Mouse (Mus musculus): Measurements from ENCODE around the gene Tapbpl. TPM values are rescaled to one million over a fixed set of nuclear protein-coding genes. Genes with fewer than 3 reads are reported as not detected.

Gene Tapbpl
- total RNA-seq, 2 experiments from 2014 or later: 9.3 to 11.5 TPM

- DNase-seq: no peak
Observed at GRCm38 (mm10) chr6:125197166-125197565, 34.5 kb downstream of the Tapbpl start.

- DNase-seq: no peak
Observed at GRCm38 (mm10) chr6:125196301-125196700, 35.4 kb downstream of the Tapbpl start.

- DNase-seq: no peak
Observed at GRCm38 (mm10) chr6:125195541-125196075, 36.1 kb downstream of the Tapbpl start.

GRCm38 (mm10) chr6:125193390-125193789, 38.3 kb downstream of the Tapbpl start:
- no peak for DNase-seq

GRCm38 (mm10) chr6:125192841-125193240, 38.8 kb downstream of the Tapbpl start:
- DNase-seq: no peak

GRCm38 (mm10) chr6:125192016-125192714, 39.5 kb downstream of the Tapbpl start:
- peak; percentile 93 to 96 for DNase-seq

- peak; percentile 97 to 99 for DNase-seq
Observed at GRCm38 (mm10) chr6:125191332-125192015, 40.2 kb downstream of the Tapbpl start, which contains the start of the genes Ncapd2 and Mrpl51. TSS of gene Ncapd2 (minus strand) at chr6:125191701. TSS of gene Mrpl51 (plus strand) at chr6:125191801.

- DNase-seq: no peak
Observed at GRCm38 (mm10) chr6:125190816-125191215, 40.8 kb downstream of the Tapbpl start.

GRCm38 (mm10) chr6:125186203-125186602, 45.5 kb downstream of the Tapbpl start:
- DNase-seq: no peak

- no peak for DNase-seq
Observed at GRCm38 (mm10) chr6:125182133-125182532, 49.5 kb downstream of the Tapbpl start.

GRCm38 (mm10) chr6:125179601-125180000, 52.1 kb downstream of the Tapbpl start:
- DNase-seq: peak; percentile 71 to 78

GRCm38 (mm10) chr6:125175469-125175868, 56.2 kb downstream of the Tapbpl start:
- DNase-seq: no peak

Small RNAs within 50 kb of the gene (microRNA-seq; reads per million reads assigned to microRNA genes)
- gene Mir3098: 1.7 reads per million
- gene Mir8113: not detected

Other genes with a start within 250 kb of the Tapbpl start
- 1 to 10 TPM; 2.1 to 3.4 TPM for gene Pianp, start 235.2 kb downstream of the Tapbpl start, total RNA-seq (2021)
- 10 to 100 TPM; 41.3 to 53.8 TPM for gene Zfp384, start 222.7 kb downstream of the Tapbpl start, total RNA-seq (2021)
- gene Ing4, start 192.1 kb downstream of the Tapbpl start, total RNA-seq (2021): 10 to 100 TPM; 54.4 to 79.5 TPM
- gene Acrbp, start 182.2 kb downstream of the Tapbpl start, total RNA-seq (2021): 1 to 10 TPM; 6.9 to 7.1 TPM
- under 1 TPM; 0.40 to 0.60 TPM for gene Lpar5, start 163.9 kb downstream of the Tapbpl start, total RNA-seq (2021)
- gene Chd4, start 135.9 kb downstream of the Tapbpl start, total RNA-seq (2021): 100 to 1,000 TPM; 166 to 201 TPM
- 10 to 100 TPM; 39.5 to 64.3 TPM for gene Nop2, start 100.0 kb downstream of the Tapbpl start, total RNA-seq (2021)
- gene Iffo1, start 86.6 kb downstream of the Tapbpl start, total RNA-seq (2021): 10 to 100 TPM; 18.4 to 21.8 TPM
- gene Gapdh, start 65.4 kb downstream of the Tapbpl start, total RNA-seq (2021): 1,000 to 10,000 TPM; 2,066 to 3,178 TPM
- gene Ncapd2, start 40.2 kb downstream of the Tapbpl start, total RNA-seq (2021): 10 to 100 TPM; 18.5 to 25.6 TPM
- gene Mrpl51, start 40.1 kb downstream of the Tapbpl start, total RNA-seq (2021): 100 to 1,000 TPM; 176 to 205 TPM
- gene Vamp1, start 16.3 kb downstream of the Tapbpl start, total RNA-seq (2021): 10 to 100 TPM; 34.4 to 40.2 TPM
- gene Cd27, start 5.2 kb upstream of the Tapbpl start, total RNA-seq (2021): under 1 TPM; 0.40 to 0.63 TPM
- not detected for gene Tuba3a, start 54.2 kb upstream of the Tapbpl start, total RNA-seq (2021)
- gene Ltbr, start 82.0 kb upstream of the Tapbpl start, total RNA-seq (2021): 10 to 100 TPM; 76.7 to 87.4 TPM
- 1 to 10 TPM; 1.1 to 1.5 TPM for gene Scnn1a, start 88.8 kb upstream of the Tapbpl start, total RNA-seq (2021)
- 100 to 1,000 TPM; 242 to 262 TPM for gene Tnfrsf1a, start 117.5 kb upstream of the Tapbpl start, total RNA-seq (2021)
- gene Plekhg6, start 148.9 kb upstream of the Tapbpl start, total RNA-seq (2021): under 1 TPM in 1 of 2 experiments, not detected in 1; 0.36 TPM